Mouse (Mus musculus) hindbrain, embryonic 15.5 days (tissue): ENCODE data around the gene Lin7a. TPM values are rescaled to one million over a fixed set of nuclear protein-coding genes. Genes with fewer than 3 reads are reported as not detected.

Experiments
- ATAC-seq: fragments of 200-750 bp; cut with Nextera tagmentation; 2 replicates; pipeline ENCODE4 v1.8.0; 2017; ENCODE audit warnings: low read depth, moderate number of reproducible peaks, moderate TSS enrichment; ENCODE audit not compliant: low FRiP score
- H3K27ac ChIP-seq: fragments of 300-500 bp; sonication (generic); replicated peaks from 2 replicates; pipeline ENCODE4 v1.5.1; 2015; ENCODE audit warnings: mild to moderate bottlenecking, inconsistent platforms
- H3K27me3 ChIP-seq: fragments of 300-500 bp; sonication (generic); 2 replicates; pipeline ENCODE4 v1.6.1; 2015; ENCODE audit warnings: control low read depth, inconsistent platforms
- H3K36me3 ChIP-seq: fragments of 300-500 bp; sonication (generic); 2 replicates; pipeline ENCODE4 v1.6.1; 2015; ENCODE audit warnings: control low read depth, inconsistent platforms
- H3K4me1 ChIP-seq: fragments of 300-500 bp; sonication (generic); replicated peaks from 2 replicates; pipeline ENCODE4 v1.6.1; 2015; ENCODE audit warnings: control low read depth, inconsistent platforms
- H3K4me2 ChIP-seq: fragments of 300-500 bp; sonication (generic); 2 replicates; pipeline ENCODE4 v1.6.1; 2015; ENCODE audit warnings: moderate library complexity, mild to moderate bottlenecking, inconsistent platforms
- H3K4me3 ChIP-seq: fragments of 300-500 bp; sonication (generic); 2 replicates; pipeline ENCODE4 v1.5.1; 2015; ENCODE audit warnings: mild to moderate bottlenecking, inconsistent platforms
- H3K9ac ChIP-seq: fragments of 300-500 bp; sonication (generic); 2 replicates; pipeline ENCODE4 v1.6.1; 2015; ENCODE audit warnings: inconsistent platforms
- H3K9me3 ChIP-seq: fragments of 300-500 bp; sonication (generic); 2 replicates; pipeline ENCODE4 v1.6.1; 2016; ENCODE audit warnings: control low read depth, inconsistent platforms
- WGBS: fragments of 180-500 bp; shearing (Covaris S2); methylation state at CpG from one replicate; pipeline ENCODE4 v1.1.7; 2015; 5-methylcytosine and 5-hydroxymethylcytosine counted together
- polyA plus RNA-seq: library from polyadenylated mRNA; unstranded; fragments of >200 nt; fragmentation: Nextera tagmentation; extraction: Ambion mirVana; gene quantifications from 2 replicates; pipeline ENCODE4 v1.2.1, GENCODE M21; 2015

Lin7a gene
- polyA plus RNA-seq, 1 experiment from 2014 or later = 35.0 TPM

DNA sequence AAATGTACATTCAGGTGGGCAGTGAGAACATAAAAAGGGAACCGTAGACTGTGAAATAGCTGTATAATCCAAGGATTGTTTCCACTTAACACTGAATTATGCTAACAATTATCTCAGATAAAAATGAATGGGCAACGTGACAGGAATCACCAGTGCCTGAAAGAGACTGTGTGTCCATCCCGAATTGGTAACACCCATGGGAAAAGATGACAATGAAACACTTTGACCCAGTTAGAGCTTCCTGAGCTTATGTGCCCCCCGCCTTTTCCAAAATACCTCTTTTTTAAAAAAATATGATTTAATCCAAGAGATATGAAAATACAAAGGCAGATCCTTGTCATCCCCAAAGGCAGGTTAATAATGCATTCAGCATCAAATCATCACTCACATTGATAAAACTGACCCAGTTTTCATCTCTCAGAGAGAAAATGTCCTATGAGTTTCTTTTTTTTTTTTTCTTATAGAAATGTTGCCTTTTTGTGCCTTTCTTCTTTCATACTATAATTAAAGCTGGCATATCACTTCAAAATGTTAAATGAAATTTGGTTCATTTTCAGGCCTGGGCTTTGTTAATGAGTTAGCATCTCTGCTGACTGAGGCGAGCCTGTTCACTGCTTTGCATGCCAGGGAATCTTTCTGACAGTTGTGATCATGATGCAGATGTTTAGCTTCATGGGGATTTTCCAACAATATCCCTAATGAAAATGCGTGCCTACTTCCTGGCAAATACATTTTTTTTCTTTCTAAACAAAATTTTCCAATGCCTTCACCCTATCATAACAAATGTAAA lies 80.4 kb downstream of the Lin7a start:
- no peaks in the 10 kb centered on the region for H3K36me3 ChIP-seq
- no peak overlapping the region for H3K4me2 ChIP-seq
- H3K27ac ChIP-seq = no peak overlapping the region
- no peak overlapping the region for H3K9ac ChIP-seq
- H3K9me3 ChIP-seq = 0 out of 2 replicates have a peak, but pooled peaks cover 5% of the 10 kb centered on the region
- WGBS = 32% methylated on average over 6 of the region's 6 CpGs
- no peaks in the 10 kb centered on the region for H3K4me1 ChIP-seq
- no peaks in the 10 kb centered on the region for H3K27me3 ChIP-seq
- ATAC-seq = no peak
- no peak overlapping the region for H3K4me3 ChIP-seq

GRCm38 (mm10) chr10:107353483-107353882 lies 82.0 kb downstream of the Lin7a start:
- Histone ChIP-seq H3K4me2 (no peak overlapping the region), H3K9me3 (0 out of 2 replicates have a peak, but pooled peaks cover 5% of the 10 kb centered on the region), H3K27ac (no peak overlapping the region), H3K4me3 (no peak overlapping the region), H3K4me1 (no peaks in the 10 kb centered on the region), H3K36me3 (no peaks in the 10 kb centered on the region), H3K27me3 (no peaks in the 10 kb centered on the region), H3K9ac (no peak overlapping the region)
- WGBS = 97% methylated on average over 3 of the region's 3 CpGs
- ATAC-seq = no peak

- no peak overlapping the region for H3K4me2 ChIP-seq
- no peak overlapping the region for H3K9ac ChIP-seq
- H3K27ac ChIP-seq = no peak overlapping the region
- 91% methylated on average over 6 of the region's 6 CpGs for WGBS
- H3K9me3 ChIP-seq = 0 out of 2 replicates have a peak, but pooled peaks cover 5% of the 10 kb centered on the region
- no peak overlapping the region for H3K4me3 ChIP-seq
- no peak for ATAC-seq
- H3K27me3 ChIP-seq = no peaks in the 10 kb centered on the region
- 0 out of 2 replicates have a peak, but pooled peaks cover 3% of the 10 kb centered on the region for H3K4me1 ChIP-seq
- no peaks in the 10 kb centered on the region for H3K36me3 ChIP-seq
Observed at GRCm38 (mm10) chr10:107358443-107359040, 87.1 kb downstream of the Lin7a start.

GRCm38 (mm10) chr10:107359296-107359695 lies 87.8 kb downstream of the Lin7a start:
- Histone ChIP-seq H3K9me3 (0 out of 2 replicates have a peak, but pooled peaks cover 2% of the 10 kb centered on the region), H3K9ac (no peak overlapping the region), H3K27me3 (no peaks in the 10 kb centered on the region), H3K27ac (no peak overlapping the region), H3K4me3 (no peak overlapping the region), H3K4me2 (no peak overlapping the region), H3K4me1 (0 out of 2 replicates have a peak, but pooled peaks cover 3% of the 10 kb centered on the region), H3K36me3 (no peaks in the 10 kb centered on the region)
- ATAC-seq = no peak

- H3K27me3 ChIP-seq = no peaks in the 10 kb centered on the region
- WGBS = 63% methylated on average over 4 of the region's 4 CpGs
- no peak for ATAC-seq
- H3K9ac ChIP-seq = no peak overlapping the region
- 0 out of 2 replicates have a peak, but pooled peaks cover 3% of the 10 kb centered on the region for H3K4me1 ChIP-seq
- H3K36me3 ChIP-seq = no peaks in the 10 kb centered on the region
- H3K9me3 ChIP-seq = no peaks in the 10 kb centered on the region
- H3K27ac ChIP-seq = no peak overlapping the region
- H3K4me3 ChIP-seq = no peak overlapping the region
- no peak overlapping the region for H3K4me2 ChIP-seq
Observed at GRCm38 (mm10) chr10:107361546-107361945, 90.1 kb downstream of the Lin7a start.

DNA sequence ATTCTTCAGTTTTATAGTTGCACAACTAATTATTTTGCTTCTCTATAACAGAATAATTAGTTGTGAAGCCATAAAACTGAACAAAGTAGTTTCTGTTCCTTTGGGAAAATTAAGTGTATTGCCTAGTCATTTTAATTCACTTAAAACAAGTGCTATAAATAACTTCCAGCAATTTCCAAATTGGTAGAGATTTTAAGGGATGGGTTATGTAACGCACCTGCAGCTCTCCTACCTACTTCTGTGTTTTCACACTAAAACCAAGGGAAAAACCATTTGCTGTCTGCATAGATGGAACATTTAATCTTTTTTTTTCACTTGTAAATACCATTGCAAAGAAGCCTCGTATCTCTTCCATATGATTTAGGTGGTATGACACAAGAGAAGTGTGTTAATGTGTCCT lies 90.5 kb downstream of the Lin7a start:
- Histone ChIP-seq H3K9ac (no peak overlapping the region), H3K36me3 (no peaks in the 10 kb centered on the region), H3K27ac (no peak overlapping the region), H3K27me3 (no peaks in the 10 kb centered on the region), H3K4me1 (0 out of 2 replicates have a peak, but pooled peaks cover 3% of the 10 kb centered on the region), H3K4me2 (no peak overlapping the region), H3K4me3 (no peak overlapping the region), H3K9me3 (no peaks in the 10 kb centered on the region)
- no peak for ATAC-seq
- WGBS = 82% methylated on average over 2 of the region's 2 CpGs

GRCm38 (mm10) chr10:107363049-107363816 lies 91.7 kb downstream of the Lin7a start:
- WGBS = 93% methylated on average over 16 of the region's 16 CpGs
- H3K4me2 ChIP-seq = no peak overlapping the region
- H3K36me3 ChIP-seq = no peaks in the 10 kb centered on the region
- H3K4me3 ChIP-seq = no peak overlapping the region
- no peak overlapping the region for H3K9ac ChIP-seq
- H3K4me1 ChIP-seq = 0 out of 2 replicates have a peak, but pooled peaks cover 3% of the 10 kb centered on the region
- no peak overlapping the region for H3K27ac ChIP-seq
- ATAC-seq = no peak
- no peaks in the 10 kb centered on the region for H3K27me3 ChIP-seq
- H3K9me3 ChIP-seq = no peaks in the 10 kb centered on the region

DNA sequence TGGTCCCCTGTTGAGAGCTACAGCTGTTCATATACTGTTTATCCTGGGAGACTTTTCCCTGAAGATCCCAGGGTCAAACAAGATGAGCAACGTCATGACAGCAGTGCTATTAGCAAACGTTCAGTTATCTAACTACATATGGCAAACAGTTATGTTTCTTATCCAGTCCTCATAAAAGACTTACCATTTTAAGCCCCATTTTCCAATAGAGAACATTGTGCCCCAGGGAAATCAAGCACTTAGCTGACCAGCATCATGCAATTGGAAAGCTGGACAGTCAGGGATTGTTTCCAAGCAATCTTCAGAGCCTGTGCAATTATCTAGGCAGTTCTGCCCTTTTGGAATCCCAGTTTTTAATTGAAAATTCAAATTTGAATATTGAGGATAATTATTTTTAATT lies 105.7 kb downstream of the Lin7a start:
- Histone ChIP-seq H3K36me3 (no peaks in the 10 kb centered on the region), H3K4me2 (no peak overlapping the region), H3K27ac (no peak overlapping the region), H3K4me3 (no peak overlapping the region), H3K9me3 (no peaks in the 10 kb centered on the region), H3K9ac (no peak overlapping the region), H3K4me1 (no peaks in the 10 kb centered on the region), H3K27me3 (no peaks in the 10 kb centered on the region)
- WGBS = 43% methylated on average over 2 of the region's 2 CpGs
- ATAC-seq = no peak

DNA sequence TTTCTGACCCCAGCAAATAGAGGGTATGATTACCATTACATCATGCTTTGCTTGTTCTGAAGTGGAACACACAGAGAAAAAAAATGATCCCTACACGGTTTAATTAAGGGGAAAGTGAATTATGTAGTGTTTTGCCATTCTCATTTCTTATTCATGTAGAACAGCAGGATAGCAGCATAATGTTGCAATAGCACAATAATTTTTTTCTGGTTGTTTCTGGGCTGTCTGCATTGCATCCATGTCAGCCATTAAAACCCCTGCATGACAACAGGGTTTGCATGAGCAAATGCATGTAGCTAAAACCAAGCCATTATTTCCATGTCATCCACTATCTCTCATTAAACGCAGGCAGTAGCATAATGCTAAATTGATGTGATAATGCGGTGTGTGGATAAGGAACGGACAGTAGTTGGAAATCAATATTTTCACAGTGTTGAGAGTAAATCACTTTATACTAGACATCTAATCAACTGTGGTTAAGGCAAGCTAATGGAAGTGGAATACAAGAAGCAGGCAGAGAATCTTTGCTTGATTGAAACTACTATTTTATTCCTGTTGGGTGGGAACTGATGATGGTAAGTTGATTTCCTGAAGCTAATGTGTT lies 109.8 kb downstream of the Lin7a start:
- no peak for ATAC-seq
- 39% methylated on average over 4 of the region's 4 CpGs for WGBS
- no peak overlapping the region for H3K4me3 ChIP-seq

GRCm38 (mm10) chr10:107383825-107384224 lies 112.3 kb downstream of the Lin7a start:
- Histone ChIP-seq H3K27ac (no peak overlapping the region), H3K9me3 (no peaks in the 10 kb centered on the region), H3K4me3 (no peak overlapping the region), H3K4me1 (no peaks in the 10 kb centered on the region), H3K9ac (no peak overlapping the region), H3K36me3 (no peaks in the 10 kb centered on the region), H3K27me3 (no peaks in the 10 kb centered on the region), H3K4me2 (no peak overlapping the region)
- ATAC-seq = no peak

More for the DNA sequence above, 109.8 kb downstream of the Lin7a start:
- H3K27me3 ChIP-seq = no peaks in the 10 kb centered on the region
- no peak overlapping the region for H3K4me2 ChIP-seq
- no peak overlapping the region for H3K27ac ChIP-seq
- no peaks in the 10 kb centered on the region for H3K4me1 ChIP-seq
- no peaks in the 10 kb centered on the region for H3K36me3 ChIP-seq
- no peak overlapping the region for H3K9ac ChIP-seq
- H3K9me3 ChIP-seq = no peaks in the 10 kb centered on the region

GRCm38 (mm10) chr10:107389505-107389904 lies 118.0 kb downstream of the Lin7a start:
- WGBS = 47% methylated on average over 4 of the region's 4 CpGs
- H3K36me3 ChIP-seq = no peaks in the 10 kb centered on the region

More at GRCm38 (mm10) chr10:107389505-107389904, 118.0 kb downstream of the Lin7a start:
- Histone ChIP-seq H3K27ac (no peak overlapping the region), H3K4me2 (no peak overlapping the region), H3K9ac (no peak overlapping the region), H3K27me3 (no peaks in the 10 kb centered on the region), H3K4me3 (no peak overlapping the region), H3K9me3 (no peaks in the 10 kb centered on the region), H3K4me1 (no peaks in the 10 kb centered on the region)
- peak; percentile 66 for ATAC-seq
